Comparison of ENCODE assay signal across 9 mouse cellular contexts in the genomic region with DNA sequence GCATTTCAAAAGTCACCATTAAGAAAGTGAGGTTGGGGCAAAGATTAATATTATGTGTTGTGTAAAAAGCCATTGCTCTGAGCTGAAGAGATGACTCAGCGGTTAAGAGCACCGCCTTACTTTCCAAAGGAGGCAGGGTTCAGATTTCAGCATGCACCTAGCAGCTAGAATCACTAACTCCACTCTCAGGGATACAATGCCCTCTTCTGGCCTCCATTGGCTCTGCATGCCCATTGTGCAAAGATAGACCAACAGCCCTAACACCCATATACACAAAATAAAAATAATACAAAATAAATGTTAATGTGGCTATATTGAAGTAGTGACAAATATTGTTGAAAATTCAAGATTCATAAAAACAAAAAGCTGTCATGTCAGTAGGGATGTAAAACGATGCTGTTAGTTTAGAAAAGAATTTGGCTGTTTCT. TPM values are rescaled to one million over a fixed set of nuclear protein-coding genes. Genes with fewer than 3 reads are reported as not detected.
DNase-seq lines count a peak whose midpoint lies in the region; ATAC-seq lines count a peak whose summit lies in the region.
"Had no signal": no experiment of that assay in that cellular context is flagged by ENCODE, and none has a peak within 500 bp of the region (broad histone marks: within the 10 kb centered on the region; RNA-seq: fewer than 3 reads in every experiment).

No protein-coding gene starts in this region.

- H3K36me3 ChIP-seq in forebrain, embryonic 10.5 days (replicated peaks), result peaks cover 11% of the 10 kb centered on the region
- H3K36me3 ChIP-seq in forebrain, embryonic 13.5 days (ENCODE audit: poor library complexity, severe bottlenecking), result peaks cover 12% of the 10 kb centered on the region
- H3K36me3 ChIP-seq: midbrain, embryonic 12.5 days had no signal

- ATAC-seq in forebrain, embryonic 13.5 days, result no peak
- peak; percentile 87 for ATAC-seq in megakaryocyte progenitor cell, adult 5-6 weeks (replicated peaks; ENCODE audit: poor library complexity)

- H3K9ac ChIP-seq in forebrain, embryonic 13.5 days, result no peak overlapping the region
- H3K9ac ChIP-seq: midbrain, embryonic 12.5 days had no signal

- no peaks in the 10 kb centered on the region for H3K27me3 ChIP-seq in forebrain, embryonic 10.5 days (ENCODE audit: poor library complexity, severe bottlenecking)
- H3K27me3 ChIP-seq in forebrain, embryonic 13.5 days, result peaks cover 13% of the 10 kb centered on the region

- intact Hi-C loops in heart, postnatal 36 days (cut with DNase I), result loop anchor here (2.0 to 5.0 kb wide), 3 partner anchors 130 to 195 kb away; no protein-coding TSS in a partner anchor

- H3K27ac ChIP-seq in forebrain, embryonic 10.5 days, result no peak overlapping the region
- H3K27ac ChIP-seq in forebrain, embryonic 13.5 days, result no peak overlapping the region

- WGBS in forebrain, embryonic 10.5 days, result 23% methylated on average over 3 of the region's 3 CpGs
- 21% methylated on average over 3 of the region's 3 CpGs for WGBS in forebrain, embryonic 13.5 days

- peak; percentile 61 for DNase-seq in forebrain, embryonic 10.5 days (ENCODE audit: extremely low spot score, low spot score)
- DNase-seq in adrenal gland, postnatal 10 days, result peak; percentile 82
- peak; percentile 69 for DNase-seq in embryo, embryonic 9.5 days (ENCODE audit: extremely low spot score)
- DNase-seq in heart, postnatal 36 days, result peak; percentile 70 to 77
- DNase-seq in left cerebral cortex, adult 11 months (ENCODE audit: low spot score), result peak; percentile 55
- peak; percentile 62 to 86 for DNase-seq in spleen, postnatal 10 days (ENCODE audit: low spot score in 2 of 2)

- H3K4me1 ChIP-seq in forebrain, embryonic 10.5 days, result peaks cover 19% of the 10 kb centered on the region
- peaks cover 16% of the 10 kb centered on the region for H3K4me1 ChIP-seq in forebrain, embryonic 13.5 days

- H3K9me3 ChIP-seq in forebrain, embryonic 10.5 days, result no peaks in the 10 kb centered on the region; the same call in 1 of the 2 replicates
- no peaks in the 10 kb centered on the region for H3K9me3 ChIP-seq in forebrain, embryonic 13.5 days (replicated peaks)
- H3K9me3 ChIP-seq: midbrain, embryonic 12.5 days had no signal

- no peak overlapping the region for H3K4me2 ChIP-seq in forebrain, embryonic 13.5 days

- H3K4me3 ChIP-seq in forebrain, embryonic 10.5 days, result no peak overlapping the region
- no peak overlapping the region for H3K4me3 ChIP-seq in forebrain, embryonic 13.5 days

RNA-seq across cellular contexts. Expression of a gene that starts 1.4 kb away (rescaled TPM):
- 23.8 and 24.8 TPM in 2 replicates for polyA plus RNA-seq in forebrain, embryonic 10.5 days (2016; fragmentation: Nextera tagmentation; extraction: Ambion mirVana)
- 31.9 and 32.0 TPM in 2 replicates for polyA plus RNA-seq in forebrain, embryonic 13.5 days (2015; fragmentation: Nextera tagmentation; extraction: Ambion mirVana)
- total RNA-seq in adrenal gland, postnatal 10 days (2021), result 10 to 100 TPM; 77.5 to 91.0 TPM
- 10 to 100 TPM; 40.7 to 44.8 TPM for total RNA-seq in heart, postnatal 36 days (2021)
- 45.7 and 48.1 TPM in 2 replicates for total RNA-seq in megakaryocyte progenitor cell, adult 5-6 weeks (2015)
- total RNA-seq in megakaryocyte progenitor cell, adult 5-6 weeks (2017), result 32.4 and 44.6 TPM in 2 replicates

RNA-seq across cellular contexts. Expression of a gene that starts 13.4 kb away (rescaled TPM):
- polyA plus RNA-seq in forebrain, embryonic 10.5 days (2016; fragmentation: Nextera tagmentation; extraction: Ambion mirVana), result not detected in 2 replicates
- not detected in 2 replicates for polyA plus RNA-seq in forebrain, embryonic 13.5 days (2015; fragmentation: Nextera tagmentation; extraction: Ambion mirVana)
- 1 to 10 TPM; 4.6 to 5.0 TPM for total RNA-seq in adrenal gland, postnatal 10 days (2021)
- total RNA-seq in heart, postnatal 36 days (2021), result not detected
- total RNA-seq in megakaryocyte progenitor cell, adult 5-6 weeks (2015), result not detected in 2 replicates
- 0.30 and 3.1 TPM in 2 replicates for total RNA-seq in megakaryocyte progenitor cell, adult 5-6 weeks (2017)
- polyA plus RNA-seq: midbrain, embryonic 12.5 days had no signal

RNA-seq across cellular contexts. Expression of a gene that starts 14.8 kb away (rescaled TPM):
- polyA plus RNA-seq in forebrain, embryonic 10.5 days (2016; fragmentation: Nextera tagmentation; extraction: Ambion mirVana), result not detected in 2 replicates
- polyA plus RNA-seq in forebrain, embryonic 13.5 days (2015; fragmentation: Nextera tagmentation; extraction: Ambion mirVana), result not detected in 2 replicates
- 1 to 10 TPM; 3.0 to 3.1 TPM for total RNA-seq in adrenal gland, postnatal 10 days (2021)
- total RNA-seq in heart, postnatal 36 days (2021), result under 1 TPM in 1 of 2 experiments, not detected in 1; 0.35 TPM
- total RNA-seq in megakaryocyte progenitor cell, adult 5-6 weeks (2015), result 0.12 and 0.44 TPM in 2 replicates
- 0.17 and 0.33 TPM in 2 replicates for total RNA-seq in megakaryocyte progenitor cell, adult 5-6 weeks (2017)
- polyA plus RNA-seq: midbrain, embryonic 12.5 days had no signal

RNA-seq across cellular contexts. Expression of a gene that starts 42.6 kb away (rescaled TPM):
- polyA plus RNA-seq in forebrain, embryonic 10.5 days (2016; fragmentation: Nextera tagmentation; extraction: Ambion mirVana), result not detected in 2 replicates
- not detected in 2 replicates for polyA plus RNA-seq in forebrain, embryonic 13.5 days (2015; fragmentation: Nextera tagmentation; extraction: Ambion mirVana)
- 1 to 10 TPM; 6.7 to 7.3 TPM for total RNA-seq in adrenal gland, postnatal 10 days (2021)
- under 1 TPM; 0.47 to 0.60 TPM for total RNA-seq in heart, postnatal 36 days (2021)
- total RNA-seq in megakaryocyte progenitor cell, adult 5-6 weeks (2015), result not detected in 2 replicates
- total RNA-seq in megakaryocyte progenitor cell, adult 5-6 weeks (2017), result not detected in 2 replicates
- polyA plus RNA-seq: midbrain, embryonic 12.5 days had no signal

RNA-seq across cellular contexts. Expression of a gene that starts 46.3 kb away (rescaled TPM):
- 509 and 532 TPM in 2 replicates for polyA plus RNA-seq in forebrain, embryonic 10.5 days (2016; fragmentation: Nextera tagmentation; extraction: Ambion mirVana)
- polyA plus RNA-seq in forebrain, embryonic 13.5 days (2015; fragmentation: Nextera tagmentation; extraction: Ambion mirVana), result 777 and 836 TPM in 2 replicates
- 100 to 1,000 TPM; 796 to 905 TPM for total RNA-seq in adrenal gland, postnatal 10 days (2021)
- total RNA-seq in heart, postnatal 36 days (2021), result 1,000 to 10,000 TPM; 1,604 to 1,644 TPM
- total RNA-seq in megakaryocyte progenitor cell, adult 5-6 weeks (2015), result 457 and 602 TPM in 2 replicates
- total RNA-seq in megakaryocyte progenitor cell, adult 5-6 weeks (2017), result 109 and 166 TPM in 2 replicates
